Mouse (Mus musculus) neural tube, embryonic 11.5 days (tissue): ENCODE results near the gene Mgea5. TPM values are rescaled to one million over a fixed set of nuclear protein-coding genes. Genes with fewer than 3 reads are reported as not detected.
A peak's percentile ranks its signal among the peaks of the same experiment; 100 is the strongest.

Experiments
- ATAC-seq: fragments of 200-750 bp; cut with Nextera tagmentation; 2 replicates; pipeline ENCODE4 v1.8.0; 2017; ENCODE audit warnings: moderate number of reproducible peaks, mild to moderate bottlenecking, moderate TSS enrichment, moderate library complexity; ENCODE audit not compliant: insufficient read depth, low FRiP score, low TSS enrichment
- DNase-seq: peaks from one replicate; pipeline ENCODE4 v3.0.0-alpha.2; 2015; ENCODE audit warnings: low spot score
- H3K27ac ChIP-seq: fragments of 300-500 bp; sonication (generic); 2 replicates; pipeline ENCODE4 v1.5.1; 2014; ENCODE audit warnings: low read depth, mild to moderate bottlenecking, low read length
- H3K27me3 ChIP-seq: fragments of 300-500 bp; sonication (generic); 2 replicates; pipeline ENCODE4 v1.6.1; 2014; ENCODE audit warnings: mild to moderate bottlenecking, low read length, mixed read lengths; ENCODE audit not compliant: control insufficient read depth, insufficient read depth
- H3K36me3 ChIP-seq: fragments of 300-500 bp; sonication (generic); 2 replicates; pipeline ENCODE4 v1.6.1; 2014; ENCODE audit warnings: mild to moderate bottlenecking, low read length, moderate library complexity, mixed read lengths; ENCODE audit not compliant: control insufficient read depth, insufficient read depth
- H3K4me1 ChIP-seq: fragments of 300-500 bp; sonication (generic); 2 replicates; pipeline ENCODE4 v1.6.1; 2014; ENCODE audit warnings: low read length, mixed read lengths; ENCODE audit not compliant: control insufficient read depth, insufficient read depth
- H3K4me2 ChIP-seq: fragments of 300-500 bp; sonication (generic); 2 replicates; pipeline ENCODE4 v1.6.1; 2014; ENCODE audit warnings: low read depth, mild to moderate bottlenecking, moderate library complexity
- H3K4me3 ChIP-seq: fragments of 300-500 bp; sonication (generic); 2 replicates; pipeline ENCODE4 v1.5.1; 2014; ENCODE audit warnings: low read depth, low read length
- H3K9ac ChIP-seq: fragments of 300-500 bp; sonication (generic); 2 replicates; pipeline ENCODE4 v1.6.1; 2014; ENCODE audit warnings: mild to moderate bottlenecking, low read length
- H3K9me3 ChIP-seq: fragments of 300-500 bp; sonication (generic); 2 replicates; pipeline ENCODE4 v1.6.1; 2016; ENCODE audit warnings: low read length; ENCODE audit not compliant: control insufficient read depth
- WGBS: fragments of 180-500 bp; shearing (Covaris S2); extraction: QIAGEN DNeasy Blood & Tissue Kit; methylation state at CpG from one replicate; pipeline ENCODE4 v1.1.7; 2014; 5-methylcytosine and 5-hydroxymethylcytosine counted together
- polyA plus RNA-seq: library from polyadenylated mRNA; unstranded; fragments of >200 nt; fragmentation: Nextera tagmentation; extraction: Ambion mirVana; gene quantifications from 2 replicates; pipeline ENCODE4 v1.2.1, GENCODE M21; 2014

Gene Mgea5
- polyA plus RNA-seq, 1 experiment from 2014 or later: 65.8 TPM

DNA sequence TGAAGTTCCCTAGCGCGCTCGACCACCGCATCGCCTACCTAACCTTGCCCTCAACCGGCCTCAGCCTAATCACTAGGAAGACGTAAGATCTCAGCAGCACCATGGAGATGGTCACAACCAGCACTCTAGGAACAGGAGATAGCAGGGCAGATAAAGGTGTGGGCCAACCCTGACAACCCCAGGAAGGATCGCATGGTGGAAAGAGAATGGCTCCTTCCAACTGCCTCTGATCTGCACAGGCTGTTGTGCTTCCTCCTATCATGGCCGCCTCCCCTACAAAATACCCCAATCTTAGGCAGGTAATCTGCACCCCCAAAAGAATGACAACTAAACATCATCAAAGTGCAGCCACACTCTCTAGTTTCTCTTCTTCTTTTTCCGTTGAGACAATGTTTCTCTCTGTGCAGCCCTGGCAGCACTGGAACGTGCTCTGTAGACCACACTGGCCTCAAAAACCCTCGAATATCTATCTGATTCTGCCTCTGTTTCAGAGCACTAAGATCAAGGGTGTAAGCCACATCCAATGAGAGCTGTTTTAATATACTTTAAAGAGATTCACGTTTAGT, 3.2 kb downstream of the Mgea5 start:
- H3K4me1 ChIP-seq: peaks cover 9% of the 10 kb centered on the region
- peaks cover 11% of the 10 kb centered on the region; the same call in 1 of the 2 replicates for H3K36me3 ChIP-seq
- H3K27ac ChIP-seq: no peak overlapping the region
- H3K4me3 ChIP-seq: no peak overlapping the region
- H3K27me3 ChIP-seq: no peaks in the 10 kb centered on the region
- no peak for ATAC-seq
- H3K9ac ChIP-seq: no peak overlapping the region
- WGBS: 93% methylated on average over 13 of the region's 13 CpGs
- DNase-seq: no peak
- H3K9me3 ChIP-seq: no peaks in the 10 kb centered on the region
- H3K4me2 ChIP-seq: no peak overlapping the region

DNA sequence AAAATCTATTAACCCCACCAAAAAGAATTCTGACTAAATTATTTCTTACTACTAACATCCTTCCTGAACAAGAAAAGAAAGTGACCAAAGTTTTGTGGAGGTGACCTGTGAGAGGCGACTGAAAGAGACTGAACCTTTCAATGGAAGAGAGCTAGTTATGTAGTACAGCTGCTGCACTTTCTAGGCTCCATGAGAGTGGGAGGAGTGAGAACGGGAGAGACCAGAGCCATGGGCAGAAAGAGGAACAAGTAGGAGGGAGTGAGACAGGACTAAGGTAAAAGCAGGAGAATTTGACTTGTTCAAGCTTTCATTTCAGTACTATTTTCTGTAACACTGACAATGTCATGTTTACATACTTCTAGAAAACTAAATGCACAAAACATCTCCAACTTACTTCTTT, 8.2 kb downstream of the Mgea5 start:
- Histone ChIP-seq H3K9ac (no peak overlapping the region), H3K27me3 (no peaks in the 10 kb centered on the region), H3K9me3 (no peaks in the 10 kb centered on the region), H3K4me3 (no peak overlapping the region), H3K4me2 (no peak overlapping the region), H3K36me3 (peaks cover 37% of the 10 kb centered on the region), H3K27ac (no peak overlapping the region), H3K4me1 (peaks cover 3% of the 10 kb centered on the region)
- DNase-seq (no peak), ATAC-seq (no peak)
- WGBS: 80% methylated on average over 2 of the region's 2 CpGs

DNA sequence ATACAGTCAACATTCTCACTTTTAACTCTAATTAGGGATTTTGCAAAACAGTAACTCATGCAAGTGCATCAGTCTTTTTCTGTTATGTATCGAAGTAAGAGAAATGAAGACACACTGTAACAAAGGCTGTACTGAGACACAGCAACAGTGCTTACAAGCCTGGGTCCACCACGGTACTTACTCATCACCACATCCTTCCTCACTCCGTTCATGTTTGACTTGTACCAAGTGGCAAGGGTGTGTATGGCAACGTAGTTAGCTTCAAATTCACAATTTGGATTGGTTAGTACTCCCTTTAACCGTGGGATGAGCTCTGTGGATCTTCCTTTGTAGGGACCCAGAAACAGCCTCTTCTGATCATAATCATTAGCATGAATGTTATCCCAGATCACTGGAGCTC, 12.1 kb downstream of the Mgea5 start:
- 93% methylated on average over 5 of the region's 5 CpGs for WGBS
- no peak overlapping the region for H3K4me3 ChIP-seq
- peaks cover 51% of the 10 kb centered on the region for H3K36me3 ChIP-seq
- no peak overlapping the region for H3K27ac ChIP-seq
- H3K9me3 ChIP-seq: no peaks in the 10 kb centered on the region
- ATAC-seq (no peak), DNase-seq (no peak)
- no peaks in the 10 kb centered on the region for H3K4me1 ChIP-seq
- no peaks in the 10 kb centered on the region for H3K27me3 ChIP-seq
- H3K9ac ChIP-seq: no peak overlapping the region
- H3K4me2 ChIP-seq: no peak overlapping the region

DNA sequence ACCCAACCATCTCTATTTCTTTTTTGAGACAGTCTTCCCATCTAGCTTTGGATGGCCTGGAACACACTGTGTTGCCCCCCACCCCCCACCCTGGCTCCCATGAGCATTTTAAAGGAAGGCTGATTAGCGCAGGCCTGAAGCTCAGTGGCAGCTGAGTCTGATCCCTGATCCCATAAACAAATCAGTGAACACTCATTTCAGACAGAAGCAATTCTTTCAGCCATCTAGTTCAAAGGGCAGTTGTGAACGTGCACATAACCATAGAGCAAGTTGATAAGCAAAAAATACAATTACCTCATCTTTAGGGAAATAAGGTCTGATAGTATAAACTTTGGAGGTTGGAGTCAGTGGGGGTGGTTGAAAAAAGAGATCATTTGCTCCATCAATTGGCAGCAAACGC, 22.8 kb downstream of the Mgea5 start:
- no peaks in the 10 kb centered on the region for H3K4me1 ChIP-seq
- ATAC-seq: no peak
- no peak for DNase-seq
- H3K9me3 ChIP-seq: no peaks in the 10 kb centered on the region
- H3K27ac ChIP-seq: no peak overlapping the region
- H3K9ac ChIP-seq: no peak overlapping the region
- H3K4me2 ChIP-seq: no peak overlapping the region
- H3K27me3 ChIP-seq: no peaks in the 10 kb centered on the region
- H3K36me3 ChIP-seq: peaks cover 28% of the 10 kb centered on the region
- WGBS: 95% methylated on average over 3 of the region's 3 CpGs
- no peak overlapping the region for H3K4me3 ChIP-seq

DNA sequence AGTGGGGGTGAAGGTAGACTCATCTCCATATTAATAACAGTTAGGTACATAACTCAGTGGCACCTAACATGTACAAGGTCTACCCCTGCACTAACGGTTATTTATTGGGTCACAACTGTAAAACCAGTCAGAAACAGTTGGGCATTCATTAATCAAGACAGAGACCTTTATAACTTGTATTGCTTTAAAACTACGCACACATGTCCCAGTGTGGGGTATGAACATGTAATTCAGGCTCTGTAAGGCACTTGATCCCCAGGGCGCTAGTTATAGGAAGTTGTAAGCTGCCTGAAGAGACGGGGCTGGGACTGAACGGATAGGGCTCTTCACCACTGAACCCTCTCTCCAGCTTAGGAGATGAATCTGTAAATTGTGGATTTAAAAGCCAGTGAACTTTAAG, 25.0 kb downstream of the Mgea5 start:
- ATAC-seq: no peak
- Histone ChIP-seq H3K27ac (no peak overlapping the region), H3K4me2 (no peak overlapping the region), H3K4me3 (no peak overlapping the region), H3K36me3 (peaks cover 30% of the 10 kb centered on the region), H3K9ac (no peak overlapping the region), H3K27me3 (no peaks in the 10 kb centered on the region), H3K9me3 (no peaks in the 10 kb centered on the region), H3K4me1 (no peaks in the 10 kb centered on the region)
- DNase-seq: no peak
- WGBS: 95% methylated on average over 5 of the region's 5 CpGs

DNA sequence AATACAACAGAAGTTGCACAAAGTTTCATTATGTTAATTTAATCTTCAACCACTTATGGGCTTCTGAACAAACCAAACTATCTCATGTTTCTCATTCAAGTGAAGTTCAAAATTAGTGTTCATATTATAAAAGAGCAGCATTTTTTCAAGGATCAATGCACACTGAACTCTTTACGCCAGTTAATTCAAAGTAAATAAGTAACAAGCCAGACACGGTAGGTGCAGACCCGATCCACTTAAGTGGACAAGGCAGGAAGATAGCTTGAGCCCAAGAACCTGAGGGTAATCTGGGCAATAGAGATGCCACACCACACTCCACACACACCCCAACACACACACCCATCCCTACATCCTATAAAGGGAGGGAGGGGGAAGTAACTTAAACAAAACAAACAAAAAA, 30.1 kb downstream of the Mgea5 start:
- 95% methylated on average over 3 of the region's 3 CpGs for WGBS

DNA sequence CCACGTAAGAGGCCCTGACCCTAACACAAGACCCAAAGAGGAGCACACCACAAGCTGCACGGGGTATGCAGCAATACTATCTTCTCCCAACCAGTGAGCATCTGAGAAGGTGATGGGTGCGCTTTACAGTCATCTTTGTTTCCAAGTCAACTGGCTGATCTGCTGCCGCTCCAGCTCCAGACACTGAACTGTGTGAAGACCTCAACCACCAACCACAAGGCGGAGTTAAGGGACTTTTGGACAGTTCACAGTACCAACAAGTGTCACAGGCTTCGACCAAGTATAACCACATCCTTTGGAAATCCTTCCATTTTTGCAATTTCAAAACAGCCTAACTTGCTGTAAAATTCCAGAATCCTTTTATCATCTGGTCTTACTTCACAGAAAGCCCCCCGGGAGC, 31.8 kb downstream of the Mgea5 start:
- H3K4me2 ChIP-seq: no peak overlapping the region
- H3K9ac ChIP-seq: no peak overlapping the region
- peaks cover 7% of the 10 kb centered on the region for H3K4me1 ChIP-seq
- no peak overlapping the region for H3K27ac ChIP-seq
- no peaks in the 10 kb centered on the region for H3K9me3 ChIP-seq
- peaks cover 4% of the 10 kb centered on the region; the same call in 1 of the 2 replicates for H3K27me3 ChIP-seq
- peaks cover 16% of the 10 kb centered on the region for H3K36me3 ChIP-seq
- WGBS: 89% methylated on average over 7 of the region's 7 CpGs
- DNase-seq (no peak), ATAC-seq (no peak)
- no peak overlapping the region for H3K4me3 ChIP-seq

More for the DNA sequence above, 30.1 kb downstream of the Mgea5 start:
- no peaks in the 10 kb centered on the region for H3K9me3 ChIP-seq
- no peak for DNase-seq
- peaks cover 3% of the 10 kb centered on the region for H3K4me1 ChIP-seq
- H3K27ac ChIP-seq: no peak overlapping the region
- H3K4me2 ChIP-seq: no peak overlapping the region
- ATAC-seq: no peak
- peaks cover 21% of the 10 kb centered on the region for H3K36me3 ChIP-seq
- H3K9ac ChIP-seq: no peak overlapping the region
- H3K27me3 ChIP-seq: no peaks in the 10 kb centered on the region
- no peak overlapping the region for H3K4me3 ChIP-seq

DNA sequence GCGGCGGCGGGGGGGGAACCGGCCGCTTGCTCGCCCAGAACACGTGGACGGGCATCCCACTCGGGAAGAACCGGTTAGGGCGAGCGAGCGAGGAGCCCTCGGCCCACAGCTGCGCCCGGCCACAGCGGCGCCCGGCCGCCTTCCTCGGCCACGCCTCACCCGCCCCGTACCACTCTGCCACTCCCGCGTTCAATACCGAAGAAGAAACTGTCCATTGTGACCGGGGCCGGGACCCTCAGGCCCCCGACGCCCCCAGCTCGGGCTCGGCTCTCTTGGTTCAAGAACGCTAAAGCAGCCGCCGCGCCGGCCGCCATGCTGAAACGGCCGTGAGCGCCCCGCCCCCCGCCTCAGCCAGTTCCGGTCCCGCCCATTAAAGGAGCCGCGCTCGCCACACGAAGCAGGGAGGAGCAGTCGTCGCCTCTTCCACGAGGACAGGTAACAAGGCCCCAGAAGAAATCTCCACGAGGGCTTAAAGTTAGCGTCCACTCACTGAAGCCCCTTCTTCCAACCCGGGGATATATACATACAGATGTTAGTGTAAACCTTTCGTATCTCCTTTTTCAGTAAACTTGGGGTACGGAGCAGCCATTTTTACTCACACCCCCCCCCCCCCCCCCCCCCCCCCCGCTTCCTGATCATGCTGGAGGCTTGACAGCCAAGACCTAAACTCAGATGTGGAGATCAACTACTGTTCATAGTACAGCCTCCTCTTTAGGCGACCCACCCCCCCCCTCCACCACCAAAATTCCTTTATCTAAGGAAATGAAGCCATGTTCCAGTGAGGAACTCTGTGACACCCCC, 34.2 kb downstream of the Mgea5 start, which contains the start of gene Npm3:
Npm3 (minus strand) TSS at position 349 of the 801 bp plus-strand sequence.
- Histone ChIP-seq H3K27me3 (peaks cover 29% of the 10 kb centered on the region), H3K27ac (0 out of 2 replicates have a peak within 1 kb of the TSS, but pooled peaks have one; percentile 27), H3K4me1 (peaks cover 7% of the 10 kb centered on the region), H3K9ac (peak within 1 kb of the TSS; percentile 79), H3K9me3 (no peaks in the 10 kb centered on the region), H3K36me3 (peaks cover 6% of the 10 kb centered on the region), H3K4me3 (peak within 1 kb of the TSS; percentile 83), H3K4me2 (peak within 1 kb of the TSS; percentile 96)
- DNase-seq (peak; percentile 90), ATAC-seq (peak; percentile 69; the same call in 1 of the 2 replicates)
- under 1% methylated on average over 59 of the region's 60 CpGs for WGBS
